Mouse (Mus musculus): ENCODE results near the gene Iffo1. TPM values are rescaled to one million over a fixed set of nuclear protein-coding genes. Genes with fewer than 3 reads are reported as not detected.

Gene Iffo1
- total and polyA plus RNA-seq, 3 experiments: 96.1 to 96.9 TPM; not detected in 1

GRCm38 (mm10) chr6:125149569-125149950, 4.5 kb downstream of the Iffo1 start:
- Histone ChIP-seq H3K4me1 (ENCODE audit: control insufficient read depth in 1 of 2, insufficient read depth in 2 of 2, low read length in 2 of 2) (peaks cover 0 to 28% of the 10 kb centered on the region in 2 experiments; a peak in 3 of 4 replicates), H3K9me3 (replicated peaks; ENCODE audit: insufficient read depth, low read length) (no peaks in the 10 kb centered on the region), H3K79me2 (ENCODE audit: control insufficient read depth, insufficient read depth, low read length, poor library complexity) (peaks cover 21% of the 10 kb centered on the region), H3K4me3 (ENCODE audit: control insufficient read depth in 1 of 2, insufficient read depth in 1 of 2, low read depth in 2 of 2, low read length in 2 of 2) (no peak overlapping the region), H3K27me3 (ENCODE audit: control insufficient read depth in 1 of 2, insufficient read depth in 2 of 2, low read length in 2 of 2) (no peaks in the 10 kb centered on the region), H3K9ac (ENCODE audit: control insufficient read depth, low read depth, low read length, poor library complexity, severe bottlenecking) (no peak overlapping the region), H3K27ac (ENCODE audit: control insufficient read depth, low read depth, low read length) (no peak overlapping the region), H3K36me3 (ENCODE audit: control insufficient read depth in 1 of 2, insufficient read depth in 2 of 2, low read length in 2 of 2) (peaks cover 0 to 9% of the 10 kb centered on the region in 2 experiments; a peak in 2 of 4 replicates)
- TF ChIP-seq TCF12 (IDR thresholded peaks at IDR 0.05; ENCODE audit: low read depth, low read length) (no peak), CHD2 (IDR thresholded peaks at IDR 0.05; ENCODE audit: low read length) (no peak), RCOR1 (IDR thresholded peaks at IDR 0.05; ENCODE audit: low read depth, low read length) (no peak), ZMIZ1 (IDR thresholded peaks at IDR 0.05; ENCODE audit: low read depth, low read length) (no peak), GABPA (IDR thresholded peaks at IDR 0.05; ENCODE audit: low read depth, low read length) (no peak), USF1 (IDR thresholded peaks at IDR 0.05; ENCODE audit: low read depth, low read length) (no peak), USF2 (IDR thresholded peaks at IDR 0.05; ENCODE audit: borderline replicate concordance in 1 of 2, insufficient read depth in 1 of 2, low read depth in 1 of 2, low read length in 2 of 2) (no peak), NELFE (IDR thresholded peaks at IDR 0.05; ENCODE audit: low read depth, low read length) (no peak), POLR2AphosphoS5 (IDR thresholded peaks at IDR 0.05; ENCODE audit: borderline replicate concordance, low read depth, low read length) (no peak), BHLHE40 (IDR thresholded peaks at IDR 0.05; ENCODE audit: borderline replicate concordance, low read depth, low read length) (no peak), ETS1 (IDR thresholded peaks at IDR 0.05; ENCODE audit: low read depth, low read length) (no peak), MEF2A (IDR thresholded peaks at IDR 0.05; ENCODE audit: extremely low read depth, insufficient replicate concordance, low read depth, low read length, poor library complexity, severe bottlenecking) (no peak), JUND (IDR thresholded peaks at IDR 0.05; ENCODE audit: low read depth, low read length) (no peak), ZKSCAN1 (IDR thresholded peaks at IDR 0.05; ENCODE audit: low read depth, low read length) (no peak)
- no peak for DNase-seq (ENCODE audit: low read depth, low spot score)

- peak overlapping the region; percentile 81 to 87 for H3K4me3 ChIP-seq (ENCODE audit: control insufficient read depth in 1 of 2, insufficient read depth in 1 of 2, low read depth in 2 of 2, low read length in 2 of 2)
- peak overlapping the region; percentile 96 for H3K27ac ChIP-seq (ENCODE audit: control insufficient read depth, low read depth, low read length)
- H3K9me3 ChIP-seq (replicated peaks; ENCODE audit: insufficient read depth, low read length): no peaks in the 10 kb centered on the region
- H3K9ac ChIP-seq (ENCODE audit: control insufficient read depth, low read depth, low read length, poor library complexity, severe bottlenecking): peak overlapping the region; percentile 93
- peaks cover 0 to 22% of the 10 kb centered on the region in 2 experiments; a peak in 2 of 4 replicates for H3K36me3 ChIP-seq (ENCODE audit: control insufficient read depth in 1 of 2, insufficient read depth in 2 of 2, low read length in 2 of 2)
- H3K4me1 ChIP-seq (ENCODE audit: control insufficient read depth in 1 of 2, insufficient read depth in 2 of 2, low read length in 2 of 2): peaks cover 0 to 35% of the 10 kb centered on the region in 2 experiments; a peak in 3 of 4 replicates
- peaks cover 49% of the 10 kb centered on the region for H3K79me2 ChIP-seq (ENCODE audit: control insufficient read depth, insufficient read depth, low read length, poor library complexity)
- no peaks in the 10 kb centered on the region for H3K27me3 ChIP-seq (ENCODE audit: control insufficient read depth in 1 of 2, insufficient read depth in 2 of 2, low read length in 2 of 2)
- DNase-seq (ENCODE audit: low read depth, low spot score): peak; percentile 93
- TF ChIP-seq POLR2A (IDR thresholded peaks at IDR 0.05; ENCODE audit: control insufficient read depth in 1 of 2, insufficient read depth in 1 of 2, low read depth in 1 of 2, low read length in 2 of 2, poor library complexity in 1 of 2) (peak; percentile 41 to 69; a peak in 3 of 4 replicates), CTCF (IDR thresholded peaks at IDR 0.05 in 2 of 3, conservative IDR thresholded peaks at IDR 0.05 in 1 of 3; ENCODE audit: control insufficient read depth in 1 of 3, insufficient read depth in 1 of 3, low read depth in 2 of 3, low read length in 3 of 3, poor library complexity in 1 of 3, severe bottlenecking in 1 of 3) (no peak), KAT2A (conservative IDR thresholded peaks at IDR 0.05; ENCODE audit: low read depth, low read length) (peak; percentile 30), MYB (IDR thresholded peaks at IDR 0.05; ENCODE audit: low read depth, low read length) (peak; percentile 93), MAFK (IDR thresholded peaks at IDR 0.05; ENCODE audit: borderline replicate concordance, low read depth, low read length) (no peak), RAD21 (IDR thresholded peaks at IDR 0.05; ENCODE audit: low read depth, low read length) (no peak), HCFC1 (IDR thresholded peaks at IDR 0.05; ENCODE audit: low read depth, low read length) (no peak; the same call in 1 of the 2 replicates), CHD2 (IDR thresholded peaks at IDR 0.05; ENCODE audit: low read length) (no peak), ETS1 (IDR thresholded peaks at IDR 0.05; ENCODE audit: low read depth, low read length) (peak; percentile 98), MAZ (IDR thresholded peaks at IDR 0.05; ENCODE audit: low read depth, low read length) (peak; percentile 62; the same call in 1 of the 2 replicates), NRF1 (IDR thresholded peaks at IDR 0.05; ENCODE audit: insufficient read depth, low read depth, low read length, poor library complexity, severe bottlenecking) (peak; percentile 83), MAX (IDR thresholded peaks at IDR 0.05; ENCODE audit: low read length) (peak; percentile 97), ZNF384 (IDR thresholded peaks at IDR 0.05; ENCODE audit: low read depth, low read length) (no peak), ZKSCAN1 (IDR thresholded peaks at IDR 0.05; ENCODE audit: low read depth, low read length) (no peak), POLR2AphosphoS2 (IDR thresholded peaks at IDR 0.05; ENCODE audit: low read length) (no peak; the same call in 1 of the 2 replicates), CHD1 (IDR thresholded peaks at IDR 0.05; ENCODE audit: low read depth, low read length) (0 out of 2 replicates have a peak, but pooled peaks have one; percentile 71), JUND (IDR thresholded peaks at IDR 0.05; ENCODE audit: low read depth, low read length) (no peak), USF2 (IDR thresholded peaks at IDR 0.05; ENCODE audit: borderline replicate concordance in 1 of 2, insufficient read depth in 1 of 2, low read depth in 1 of 2, low read length in 2 of 2) (no peak), SMC3 (IDR thresholded peaks at IDR 0.05; ENCODE audit: low read depth, low read length) (no peak), BHLHE40 (IDR thresholded peaks at IDR 0.05; ENCODE audit: borderline replicate concordance, low read depth, low read length) (no peak)
Observed at GRCm38 (mm10) chr6:125152212-125153017, 7.4 kb downstream of the Iffo1 start.

All from MEL (cell line).